Mouse (Mus musculus): ENCODE results near the gene Macrod2. TPM values are rescaled to one million over a fixed set of nuclear protein-coding genes. Genes with fewer than 3 reads are reported as not detected.

Gene Macrod2
- polyA plus RNA-seq, 1 experiment from 2014 or later = 32.9 TPM

DNA sequence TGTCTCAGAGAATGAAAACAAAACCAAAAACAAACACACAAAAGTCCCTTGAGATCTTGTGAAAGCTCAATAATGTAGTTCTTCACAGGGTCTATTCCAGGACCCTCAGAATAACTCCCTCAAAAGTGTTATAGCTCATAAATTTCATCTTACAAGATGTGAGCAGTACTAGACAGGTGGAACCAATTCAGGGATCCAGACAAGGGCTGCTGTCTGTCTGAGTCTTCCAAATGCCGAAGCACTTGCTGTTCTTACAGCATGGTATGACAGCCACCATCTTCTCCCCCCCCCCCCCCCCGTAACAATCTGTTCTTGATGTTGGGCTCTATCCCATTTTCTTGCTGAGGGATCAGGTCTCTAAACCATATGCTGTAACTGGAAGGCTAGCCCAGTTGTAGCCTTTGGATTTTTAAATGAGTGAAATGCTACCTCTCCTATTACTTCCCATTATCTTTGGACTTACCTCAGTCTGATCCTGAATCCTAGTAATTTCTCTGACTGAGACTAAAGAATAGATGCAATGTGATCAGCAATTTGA, 1468.6 kb downstream of the Macrod2 start:
- no peak overlapping the region for H3K27ac ChIP-seq (ENCODE audit: low read length)
- no peak overlapping the region for H3K4me2 ChIP-seq (ENCODE audit: low read depth, low read length)
- no peaks in the 10 kb centered on the region for H3K9me3 ChIP-seq (ENCODE audit: control insufficient read depth, low read length)
- H3K9ac ChIP-seq (ENCODE audit: low read depth, low read length) = no peak overlapping the region
- H3K36me3 ChIP-seq (ENCODE audit: control insufficient read depth, insufficient read depth, low read length) = no peaks in the 10 kb centered on the region
- WGBS = 81% methylated on average over 2 of the region's 2 CpGs
- no peak for ATAC-seq
- no peaks in the 10 kb centered on the region for H3K4me1 ChIP-seq (ENCODE audit: control insufficient read depth, insufficient read depth, low read length)
- H3K27me3 ChIP-seq (replicated peaks; ENCODE audit: control insufficient read depth, insufficient read depth, low read length) = no peaks in the 10 kb centered on the region
- H3K4me3 ChIP-seq (ENCODE audit: low read length) = no peak overlapping the region

DNA sequence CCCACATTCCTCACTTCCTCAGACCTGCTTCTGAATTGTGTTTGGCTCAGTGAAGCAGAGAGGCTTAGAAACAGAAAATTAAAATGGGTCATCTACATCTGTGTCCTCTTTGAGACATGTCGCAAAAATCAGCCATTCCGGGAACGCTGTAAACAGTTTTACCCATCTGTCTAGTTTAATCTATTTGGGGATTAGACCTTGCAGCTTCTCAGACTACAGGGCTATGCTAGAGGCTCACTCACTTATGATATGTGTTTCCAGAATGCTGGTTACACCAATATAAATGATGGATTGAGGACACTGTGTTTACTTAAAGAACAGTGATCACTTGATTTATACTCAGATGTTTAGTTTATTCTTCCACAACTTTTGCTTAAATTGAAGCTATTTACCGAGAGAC, 1475.8 kb downstream of the Macrod2 start:
- H3K27me3 ChIP-seq (replicated peaks; ENCODE audit: control insufficient read depth, insufficient read depth, low read length) = no peaks in the 10 kb centered on the region
- H3K9ac ChIP-seq (ENCODE audit: low read depth, low read length) = no peak overlapping the region
- ATAC-seq = 0 out of 2 replicates have a peak, but pooled peaks have one; percentile 21
- no peaks in the 10 kb centered on the region for H3K9me3 ChIP-seq (ENCODE audit: control insufficient read depth, low read length)
- WGBS = 49% methylated on average over 4 of the region's 4 CpGs
- no peak overlapping the region for H3K4me2 ChIP-seq (ENCODE audit: low read depth, low read length)
- H3K27ac ChIP-seq (ENCODE audit: low read length) = no peak overlapping the region
- no peaks in the 10 kb centered on the region for H3K36me3 ChIP-seq (ENCODE audit: control insufficient read depth, insufficient read depth, low read length)
- no peak overlapping the region for H3K4me3 ChIP-seq (ENCODE audit: low read length)
- no peaks in the 10 kb centered on the region for H3K4me1 ChIP-seq (ENCODE audit: control insufficient read depth, insufficient read depth, low read length)

GRCm38 (mm10) chr2:141876155-141876851, 1481.2 kb downstream of the Macrod2 start:
- H3K4me1 ChIP-seq (ENCODE audit: control insufficient read depth, insufficient read depth, low read length) = peaks cover 4% of the 10 kb centered on the region; the same call in 1 of the 2 replicates
- ATAC-seq = no peak
- WGBS = 48% methylated on average over 10 of the region's 10 CpGs
- no peak overlapping the region for H3K27ac ChIP-seq (ENCODE audit: low read length)
- H3K27me3 ChIP-seq (replicated peaks; ENCODE audit: control insufficient read depth, insufficient read depth, low read length) = no peaks in the 10 kb centered on the region
- H3K9me3 ChIP-seq (ENCODE audit: control insufficient read depth, low read length) = no peaks in the 10 kb centered on the region
- H3K36me3 ChIP-seq (ENCODE audit: control insufficient read depth, insufficient read depth, low read length) = no peaks in the 10 kb centered on the region
- no peak overlapping the region for H3K4me2 ChIP-seq (ENCODE audit: low read depth, low read length)
- H3K4me3 ChIP-seq (ENCODE audit: low read length) = no peak overlapping the region
- H3K9ac ChIP-seq (ENCODE audit: low read depth, low read length) = no peak overlapping the region

DNA sequence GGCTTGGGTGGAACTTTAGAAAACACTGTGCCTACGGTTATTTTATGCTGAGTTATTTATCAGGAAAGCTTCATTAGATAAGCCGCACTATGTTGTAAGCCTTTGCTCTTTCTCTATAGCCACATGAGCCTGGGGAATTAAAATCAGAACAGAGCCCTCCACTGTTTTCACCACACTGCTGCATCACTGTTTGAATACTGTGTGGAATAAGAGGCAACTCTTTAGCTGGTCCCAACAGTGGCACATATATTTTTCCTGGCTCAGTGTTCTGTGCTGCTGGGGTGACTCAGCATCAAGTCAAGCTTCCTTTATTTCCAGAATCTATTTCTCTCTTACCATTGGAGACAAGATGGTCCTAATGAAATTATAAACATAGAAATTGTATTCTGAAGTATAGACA, 1481.8 kb downstream of the Macrod2 start:
- no peak overlapping the region for H3K9ac ChIP-seq (ENCODE audit: low read depth, low read length)
- WGBS = 86% methylated on average over 2 of the region's 2 CpGs
- H3K36me3 ChIP-seq (ENCODE audit: control insufficient read depth, insufficient read depth, low read length) = no peaks in the 10 kb centered on the region
- no peak overlapping the region for H3K4me3 ChIP-seq (ENCODE audit: low read length)
- H3K4me2 ChIP-seq (ENCODE audit: low read depth, low read length) = no peak overlapping the region
- H3K9me3 ChIP-seq (ENCODE audit: control insufficient read depth, low read length) = no peaks in the 10 kb centered on the region
- H3K27me3 ChIP-seq (replicated peaks; ENCODE audit: control insufficient read depth, insufficient read depth, low read length) = no peaks in the 10 kb centered on the region
- ATAC-seq = no peak
- H3K27ac ChIP-seq (ENCODE audit: low read length) = no peak overlapping the region
- H3K4me1 ChIP-seq (ENCODE audit: control insufficient read depth, insufficient read depth, low read length) = peaks cover 4% of the 10 kb centered on the region; the same call in 1 of the 2 replicates

GRCm38 (mm10) chr2:141878473-141878872, 1483.4 kb downstream of the Macrod2 start:
- Histone ChIP-seq H3K27ac (ENCODE audit: low read length) (no peak overlapping the region), H3K9ac (ENCODE audit: low read depth, low read length) (no peak overlapping the region), H3K9me3 (ENCODE audit: control insufficient read depth, low read length) (no peaks in the 10 kb centered on the region), H3K36me3 (ENCODE audit: control insufficient read depth, insufficient read depth, low read length) (no peaks in the 10 kb centered on the region), H3K4me2 (ENCODE audit: low read depth, low read length) (no peak overlapping the region), H3K4me1 (ENCODE audit: control insufficient read depth, insufficient read depth, low read length) (peaks cover 4% of the 10 kb centered on the region; the same call in 1 of the 2 replicates), H3K4me3 (ENCODE audit: low read length) (no peak overlapping the region), H3K27me3 (replicated peaks; ENCODE audit: control insufficient read depth, insufficient read depth, low read length) (no peaks in the 10 kb centered on the region)
- no peak for ATAC-seq
- 47% methylated on average over 1 of the region's 1 CpGs for WGBS

GRCm38 (mm10) chr2:141879711-141880110, 1484.6 kb downstream of the Macrod2 start:
- H3K9ac ChIP-seq (ENCODE audit: low read depth, low read length) = no peak overlapping the region
- H3K4me2 ChIP-seq (ENCODE audit: low read depth, low read length) = no peak overlapping the region
- no peak overlapping the region for H3K4me3 ChIP-seq (ENCODE audit: low read length)
- H3K36me3 ChIP-seq (ENCODE audit: control insufficient read depth, insufficient read depth, low read length) = no peaks in the 10 kb centered on the region
- H3K27me3 ChIP-seq (replicated peaks; ENCODE audit: control insufficient read depth, insufficient read depth, low read length) = no peaks in the 10 kb centered on the region
- peaks cover 4% of the 10 kb centered on the region; the same call in 1 of the 2 replicates for H3K4me1 ChIP-seq (ENCODE audit: control insufficient read depth, insufficient read depth, low read length)
- no peak for ATAC-seq
- WGBS = 50% methylated on average over 9 of the region's 9 CpGs
- no peak overlapping the region for H3K27ac ChIP-seq (ENCODE audit: low read length)
- H3K9me3 ChIP-seq (ENCODE audit: control insufficient read depth, low read length) = no peaks in the 10 kb centered on the region

DNA sequence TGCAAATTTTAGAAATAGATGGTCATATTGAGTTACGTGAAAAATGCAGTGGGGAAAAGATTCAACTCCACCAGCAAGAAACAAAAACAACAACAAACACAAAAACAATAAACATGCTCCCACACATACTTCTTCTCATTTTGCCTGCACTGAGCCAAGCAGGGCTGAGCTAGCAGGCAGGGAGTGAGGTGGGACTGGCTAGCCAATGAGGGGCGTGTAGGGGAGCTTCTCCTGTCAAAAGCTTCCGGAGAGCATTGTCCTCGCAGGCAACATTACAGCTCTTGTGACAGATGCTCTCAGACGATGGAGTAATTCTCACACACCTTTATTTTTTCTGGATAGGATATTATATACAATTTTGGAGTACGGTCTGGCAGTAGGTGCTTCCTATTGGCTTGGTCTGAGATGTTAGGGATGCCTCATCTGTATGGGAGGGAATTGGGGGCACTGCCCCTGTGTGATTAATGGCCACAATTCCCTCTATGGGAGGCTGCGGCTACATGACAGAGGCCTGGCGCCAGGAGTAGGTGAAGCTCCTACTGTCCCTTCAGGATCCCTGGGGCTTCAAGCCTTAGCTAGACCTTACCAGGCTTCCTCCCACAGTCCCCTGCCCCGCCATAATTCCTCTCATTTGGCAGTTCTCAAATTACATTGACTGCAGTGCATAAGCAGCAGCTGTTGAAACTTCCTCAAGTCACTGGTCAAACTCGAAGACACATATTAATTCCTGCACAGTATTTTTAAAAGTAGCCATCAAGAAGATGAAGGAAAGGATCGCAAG, 1491.8 kb downstream of the Macrod2 start:
- ATAC-seq = no peak
- Histone ChIP-seq H3K9ac (ENCODE audit: low read depth, low read length) (no peak overlapping the region), H3K27ac (ENCODE audit: low read length) (no peak overlapping the region), H3K4me1 (ENCODE audit: control insufficient read depth, insufficient read depth, low read length) (no peaks in the 10 kb centered on the region), H3K4me3 (ENCODE audit: low read length) (no peak overlapping the region), H3K36me3 (ENCODE audit: control insufficient read depth, insufficient read depth, low read length) (no peaks in the 10 kb centered on the region), H3K27me3 (replicated peaks; ENCODE audit: control insufficient read depth, insufficient read depth, low read length) (no peaks in the 10 kb centered on the region), H3K9me3 (ENCODE audit: control insufficient read depth, low read length) (no peaks in the 10 kb centered on the region), H3K4me2 (ENCODE audit: low read depth, low read length) (no peak overlapping the region)
- WGBS = 66% methylated on average over 11 of the region's 11 CpGs

DNA sequence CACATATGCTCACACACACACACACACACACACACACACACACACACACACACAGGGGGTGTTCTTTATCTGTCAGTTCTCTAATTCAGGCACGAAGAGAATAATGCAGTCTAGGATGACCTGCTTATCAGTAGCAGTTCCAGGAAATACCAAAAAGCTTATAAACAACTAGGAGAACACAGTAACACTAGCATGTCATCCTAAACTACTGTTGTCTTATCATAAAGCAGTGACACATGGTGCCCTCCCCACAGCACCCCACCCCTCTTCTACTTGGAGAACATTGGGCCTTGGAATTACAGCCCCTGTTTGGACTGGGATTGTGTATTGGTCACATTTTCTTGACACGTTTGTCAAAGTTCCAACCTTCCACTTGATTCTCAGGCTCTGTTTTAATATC, 1494.4 kb downstream of the Macrod2 start:
- Histone ChIP-seq H3K4me2 (ENCODE audit: low read depth, low read length) (no peak overlapping the region), H3K36me3 (ENCODE audit: control insufficient read depth, insufficient read depth, low read length) (no peaks in the 10 kb centered on the region), H3K9ac (ENCODE audit: low read depth, low read length) (no peak overlapping the region), H3K27me3 (replicated peaks; ENCODE audit: control insufficient read depth, insufficient read depth, low read length) (no peaks in the 10 kb centered on the region), H3K9me3 (ENCODE audit: control insufficient read depth, low read length) (no peaks in the 10 kb centered on the region), H3K4me1 (ENCODE audit: control insufficient read depth, insufficient read depth, low read length) (no peaks in the 10 kb centered on the region), H3K27ac (ENCODE audit: low read length) (no peak overlapping the region), H3K4me3 (ENCODE audit: low read length) (no peak overlapping the region)
- WGBS = 52% methylated on average over 2 of the region's 2 CpGs
- ATAC-seq = no peak

GRCm38 (mm10) chr2:141897951-141898350, 1502.8 kb downstream of the Macrod2 start:
- Histone ChIP-seq H3K36me3 (ENCODE audit: control insufficient read depth, insufficient read depth, low read length) (no peaks in the 10 kb centered on the region), H3K27me3 (replicated peaks; ENCODE audit: control insufficient read depth, insufficient read depth, low read length) (no peaks in the 10 kb centered on the region), H3K27ac (ENCODE audit: low read length) (no peak overlapping the region), H3K9ac (ENCODE audit: low read depth, low read length) (no peak overlapping the region), H3K4me2 (ENCODE audit: low read depth, low read length) (no peak overlapping the region), H3K4me3 (ENCODE audit: low read length) (no peak overlapping the region), H3K9me3 (ENCODE audit: control insufficient read depth, low read length) (no peaks in the 10 kb centered on the region), H3K4me1 (ENCODE audit: control insufficient read depth, insufficient read depth, low read length) (no peaks in the 10 kb centered on the region)
- ATAC-seq = no peak

All from intestine, embryonic 16.5 days (tissue).